Mouse (Mus musculus) G1E (cell line): ENCODE results near the gene Casr.

Experiments
- CTCF ChIP-seq: IDR thresholded peaks from 2 replicates; pipeline ENCODE4 v1.5.1; 2012; ENCODE audit warnings: low read depth, low read length, inconsistent platforms, mixed read lengths
- GATA2 ChIP-seq: IDR thresholded peaks from 2 replicates; pipeline ENCODE4 v1.6.1; 2012; ENCODE audit warnings: low read depth, low read length, inconsistent platforms, borderline replicate concordance

- no peak for TF ChIP-seq CTCF
- no peak for TF ChIP-seq GATA2
These were observed 20.1 kb upstream of the Casr start for GRCm38 (mm10) chr16:36582073-36582472.
